Mouse (Mus musculus): ENCODE measurements around the gene Zbtb20. TPM values are rescaled to one million over a fixed set of nuclear protein-coding genes. Genes with fewer than 3 reads are reported as not detected.

Zbtb20 gene
- polyA plus RNA-seq, 2 experiments from 2014 or later: 41.3 to 43.4 TPM

DNA sequence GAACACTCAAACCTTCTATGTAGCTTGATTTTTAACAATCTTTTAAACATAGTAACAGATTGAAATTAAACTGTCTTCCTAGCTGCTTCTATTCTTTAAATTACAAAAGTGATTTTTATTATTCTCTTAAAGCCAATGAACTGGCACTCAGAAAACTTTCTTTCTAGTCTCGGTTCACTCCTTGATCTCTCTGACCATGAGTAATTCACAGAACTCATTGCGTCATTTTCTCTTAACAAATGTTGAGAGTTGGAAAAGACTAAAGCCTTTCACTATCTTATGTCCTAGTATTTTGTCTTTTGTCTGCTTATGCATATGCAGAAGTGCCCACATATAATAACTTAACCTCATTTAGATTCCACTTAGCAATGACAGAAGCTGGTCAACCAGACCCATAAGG is 525.3 kb downstream of the Zbtb20 start:
- ATAC-seq: no peak

DNA sequence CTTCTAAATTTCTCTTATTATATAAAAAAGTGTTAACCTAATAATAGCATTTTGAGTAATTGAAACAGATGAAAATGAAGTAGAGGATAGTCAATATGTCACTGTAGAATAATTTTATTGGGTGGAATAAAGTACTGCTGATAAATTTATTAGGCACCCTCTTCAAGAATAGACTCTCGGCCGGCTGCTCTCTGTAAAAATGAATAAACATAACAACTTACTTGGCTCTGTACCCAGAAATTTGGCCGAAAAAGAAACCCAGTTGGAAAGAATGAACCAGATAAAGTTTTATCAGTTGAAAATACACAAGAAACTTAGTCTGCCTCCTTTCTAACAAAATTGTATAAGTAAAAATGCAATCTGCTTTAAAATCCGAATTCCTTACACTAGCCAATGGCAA is 527.2 kb downstream of the Zbtb20 start:
- ATAC-seq: no peak

DNA sequence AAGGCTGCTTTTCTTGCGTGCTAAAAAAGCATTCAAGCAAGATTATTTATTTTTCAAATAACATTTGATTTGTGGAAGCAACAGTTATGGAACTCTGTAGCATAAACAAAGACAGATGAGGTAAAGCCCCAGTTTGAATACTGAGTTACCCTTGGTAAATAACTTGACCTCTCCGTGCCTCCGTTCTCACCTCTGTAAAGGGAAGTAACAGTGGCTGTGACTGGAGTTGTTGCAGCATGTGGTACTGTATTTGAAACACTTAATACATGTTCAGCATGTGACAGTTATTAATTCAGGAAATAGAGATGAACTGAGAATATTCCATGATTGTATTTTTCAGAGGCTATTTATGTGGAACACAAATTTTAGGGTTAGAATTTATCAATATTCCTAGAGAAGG is 529.4 kb downstream of the Zbtb20 start:
- no peak for ATAC-seq

DNA sequence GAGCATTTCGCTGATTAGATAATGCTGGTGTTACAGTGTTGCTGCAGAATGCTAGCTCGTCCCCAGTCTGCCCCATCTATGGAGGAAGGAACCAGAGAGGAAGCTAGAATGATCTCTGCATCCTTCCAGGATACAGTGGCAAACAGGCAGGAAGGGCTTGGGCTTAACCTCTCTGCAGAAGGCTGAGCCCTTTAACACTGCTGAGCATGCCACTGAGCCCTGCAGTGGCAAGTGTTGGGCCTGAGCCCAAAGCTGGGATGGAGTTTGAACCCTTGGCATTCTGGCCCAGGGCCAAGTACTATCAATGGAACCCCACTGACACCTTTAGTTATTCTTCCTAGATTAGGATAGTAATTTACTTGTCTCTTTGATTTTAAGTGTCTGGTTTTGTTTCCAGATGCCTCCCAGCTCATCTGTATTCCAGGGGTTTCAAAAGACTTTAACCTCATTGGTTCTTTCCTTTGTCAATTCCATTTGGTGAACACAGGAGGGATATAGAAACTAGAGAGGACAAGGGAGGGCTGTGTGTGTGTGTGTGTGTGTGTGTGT is 532.0 kb downstream of the Zbtb20 start:
- ATAC-seq: no peak

DNA sequence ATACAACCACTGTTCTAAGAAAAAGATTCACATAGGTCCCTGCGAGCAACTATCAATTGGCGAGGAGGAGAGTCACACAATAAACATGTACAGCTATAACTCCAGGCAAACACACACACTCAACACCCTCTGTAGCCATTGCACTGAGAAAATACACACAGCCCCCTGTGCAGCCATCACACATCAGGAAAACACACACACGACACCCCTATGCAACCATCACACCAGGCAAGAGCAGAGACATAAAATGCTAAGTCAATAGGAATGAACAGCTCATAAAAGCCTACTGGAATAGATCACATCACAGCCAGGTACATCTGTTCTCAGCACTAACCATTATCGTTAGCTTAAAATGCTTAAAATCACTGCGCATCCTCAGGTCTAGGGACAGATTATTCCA is 532.9 kb downstream of the Zbtb20 start:
- no peak for ATAC-seq

DNA sequence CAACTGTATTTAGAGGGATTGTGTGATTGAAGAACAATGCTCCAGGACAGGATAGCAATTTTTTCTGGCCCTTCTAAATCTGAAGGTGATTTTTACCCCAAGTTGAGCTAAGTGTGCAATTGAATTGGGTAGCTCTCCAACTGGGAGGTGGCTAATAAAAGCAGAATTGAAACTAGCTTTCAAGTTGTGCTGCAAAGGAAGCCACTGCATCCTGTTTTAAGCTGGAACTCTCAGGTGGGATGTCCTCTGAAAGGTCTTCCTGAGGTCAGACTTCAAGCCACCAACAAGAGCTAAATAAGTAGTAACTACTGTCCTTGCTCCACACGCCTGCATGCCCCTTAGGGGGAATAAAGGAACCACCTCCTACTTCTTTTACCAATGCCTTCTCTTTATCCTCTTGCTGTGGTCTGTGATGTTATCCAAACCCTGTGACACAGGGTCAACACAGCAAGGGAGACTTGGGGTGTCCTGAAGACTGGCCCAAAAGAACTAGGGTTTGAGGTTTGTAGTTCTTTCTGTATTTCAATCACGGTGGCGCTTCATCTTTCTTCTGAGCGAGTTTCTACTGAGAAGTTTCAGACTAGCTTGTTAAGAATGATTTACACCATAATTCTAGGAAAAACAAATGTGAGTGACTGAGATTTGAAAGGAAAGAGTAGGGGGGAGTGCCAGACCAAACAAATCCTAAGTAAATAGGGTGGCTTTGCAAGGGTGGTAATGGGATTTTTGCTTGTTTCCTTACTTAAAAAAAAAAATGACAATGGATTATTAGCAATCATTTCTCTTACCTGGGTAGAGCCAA is 533.6 kb downstream of the Zbtb20 start:
- no peak for ATAC-seq

DNA sequence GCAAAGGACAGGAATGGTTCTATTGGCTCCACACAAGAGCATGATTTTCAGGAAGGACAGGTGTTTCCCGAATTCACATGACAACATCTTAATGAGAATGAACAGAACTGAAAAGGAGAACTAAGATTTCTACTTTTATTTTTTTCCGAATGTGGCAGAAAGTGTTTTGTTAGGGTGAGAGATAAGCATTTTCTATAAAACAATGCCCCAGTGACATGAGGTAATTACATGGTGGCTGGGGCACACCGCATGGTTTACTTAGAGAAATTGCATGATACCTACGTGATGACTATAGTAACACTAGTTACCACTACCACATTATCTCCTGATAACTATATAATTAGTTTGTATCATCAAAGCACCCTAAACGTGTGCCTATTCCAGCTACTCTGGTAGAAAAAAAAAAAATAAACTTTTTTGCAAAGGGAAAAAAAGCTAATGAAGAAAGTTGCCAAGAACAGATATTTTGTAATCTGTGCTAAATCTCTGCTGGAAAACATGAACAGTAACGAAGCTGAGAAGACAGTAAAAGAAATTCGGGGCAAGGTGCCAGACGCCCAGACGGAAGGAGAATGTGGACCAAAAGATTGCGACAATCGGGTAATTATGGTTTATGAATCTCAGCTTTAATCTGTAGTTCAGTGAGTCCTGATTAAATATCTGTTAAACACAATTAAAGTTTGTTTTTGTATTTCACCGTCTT is 534.4 kb downstream of the Zbtb20 start:
- ATAC-seq: no peak

DNA sequence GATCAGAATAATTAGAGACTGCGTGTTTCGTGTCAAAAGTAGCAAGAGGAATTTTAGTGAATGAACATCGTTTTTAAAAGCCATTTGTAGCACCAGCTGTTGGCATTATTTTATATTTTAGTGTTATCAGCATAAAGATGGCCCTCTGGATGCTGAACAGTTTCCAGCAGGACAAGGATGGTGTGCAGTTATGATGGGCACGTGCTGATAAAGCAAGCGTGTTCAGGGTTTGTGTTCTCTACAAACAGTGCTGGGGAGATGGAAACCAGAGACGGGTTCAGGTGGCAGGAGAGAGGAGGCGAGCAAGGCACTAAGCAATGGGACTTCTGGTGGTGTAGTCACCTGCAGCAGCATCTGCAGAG is 534.9 kb downstream of the Zbtb20 start:
- ATAC-seq: no peak

DNA sequence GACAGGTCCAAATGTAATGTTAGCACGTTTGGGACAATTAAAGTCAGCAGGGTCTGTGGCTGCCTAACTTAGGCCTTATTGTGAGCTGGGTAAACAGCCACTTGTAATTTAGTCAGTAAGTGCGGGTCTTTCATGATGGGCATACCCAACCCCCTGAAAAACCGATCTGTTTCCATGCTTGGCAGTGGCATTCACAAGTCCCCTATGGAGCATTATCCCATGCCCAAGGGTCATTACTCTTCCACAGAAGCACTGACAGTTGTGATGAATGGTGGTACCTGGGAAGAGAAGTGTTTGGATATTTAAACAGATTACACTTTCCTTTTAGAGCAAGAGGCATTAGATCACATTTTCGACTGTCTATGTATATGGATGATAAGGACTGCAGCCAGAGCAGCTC is 540.2 kb downstream of the Zbtb20 start:
- no peak for ATAC-seq

DNA sequence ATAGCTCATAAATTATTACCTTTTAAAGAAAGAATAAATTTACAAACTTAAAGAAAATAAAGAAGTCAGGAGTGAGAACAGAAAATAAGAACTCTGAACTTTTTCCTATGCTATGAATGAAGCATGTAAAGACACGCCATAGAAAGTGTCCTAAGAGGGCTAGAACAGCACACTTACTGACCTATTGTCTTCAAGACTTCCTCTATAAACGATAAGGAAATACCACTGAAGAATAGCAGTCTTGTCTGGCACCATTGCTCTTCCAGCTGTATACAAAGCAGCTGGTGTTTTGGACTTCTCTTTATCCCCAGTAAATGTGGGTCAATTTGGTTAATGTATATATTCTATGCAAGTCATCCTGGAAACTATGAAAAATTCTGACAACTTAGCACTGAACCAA is 544.2 kb downstream of the Zbtb20 start:
- ATAC-seq: no peak

DNA sequence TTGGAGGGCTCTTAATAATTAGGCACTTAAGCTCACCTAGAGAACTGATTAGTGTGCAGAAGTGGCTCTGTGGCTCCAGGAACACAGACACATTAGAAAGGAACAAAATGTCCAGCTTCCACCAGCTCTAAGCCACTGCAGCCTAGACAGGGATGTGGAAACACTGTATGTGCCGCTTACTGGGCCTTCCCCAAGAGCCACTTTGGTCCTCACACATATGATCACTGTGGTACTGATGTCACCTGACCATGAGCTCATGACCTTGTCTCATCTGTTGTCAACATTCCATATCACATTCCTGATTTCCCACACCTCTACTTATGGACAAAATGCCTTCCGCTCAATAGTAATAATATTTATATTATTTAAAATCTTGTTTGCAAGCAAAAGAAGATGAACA is 553.3 kb downstream of the Zbtb20 start:
- ATAC-seq: no peak

DNA sequence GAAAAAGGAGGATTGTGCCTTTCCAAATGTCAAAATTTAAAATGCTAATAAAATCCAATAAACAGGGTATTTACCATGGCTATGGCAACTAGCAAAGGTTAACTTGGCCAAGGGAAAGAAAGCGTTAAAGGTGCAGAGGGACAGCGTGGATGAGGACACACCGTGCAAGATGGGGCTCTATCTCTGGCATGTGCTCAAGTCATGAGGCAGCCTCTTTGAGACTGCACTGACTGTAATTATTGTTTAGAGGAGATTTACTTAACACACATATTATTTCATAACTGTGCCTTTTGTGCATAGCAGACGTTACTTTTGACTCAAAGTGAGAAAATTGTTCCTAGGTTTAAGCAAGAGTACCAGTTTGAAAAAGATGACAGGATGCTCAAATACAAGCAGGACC is 554.3 kb downstream of the Zbtb20 start:
- ATAC-seq: no peak

DNA sequence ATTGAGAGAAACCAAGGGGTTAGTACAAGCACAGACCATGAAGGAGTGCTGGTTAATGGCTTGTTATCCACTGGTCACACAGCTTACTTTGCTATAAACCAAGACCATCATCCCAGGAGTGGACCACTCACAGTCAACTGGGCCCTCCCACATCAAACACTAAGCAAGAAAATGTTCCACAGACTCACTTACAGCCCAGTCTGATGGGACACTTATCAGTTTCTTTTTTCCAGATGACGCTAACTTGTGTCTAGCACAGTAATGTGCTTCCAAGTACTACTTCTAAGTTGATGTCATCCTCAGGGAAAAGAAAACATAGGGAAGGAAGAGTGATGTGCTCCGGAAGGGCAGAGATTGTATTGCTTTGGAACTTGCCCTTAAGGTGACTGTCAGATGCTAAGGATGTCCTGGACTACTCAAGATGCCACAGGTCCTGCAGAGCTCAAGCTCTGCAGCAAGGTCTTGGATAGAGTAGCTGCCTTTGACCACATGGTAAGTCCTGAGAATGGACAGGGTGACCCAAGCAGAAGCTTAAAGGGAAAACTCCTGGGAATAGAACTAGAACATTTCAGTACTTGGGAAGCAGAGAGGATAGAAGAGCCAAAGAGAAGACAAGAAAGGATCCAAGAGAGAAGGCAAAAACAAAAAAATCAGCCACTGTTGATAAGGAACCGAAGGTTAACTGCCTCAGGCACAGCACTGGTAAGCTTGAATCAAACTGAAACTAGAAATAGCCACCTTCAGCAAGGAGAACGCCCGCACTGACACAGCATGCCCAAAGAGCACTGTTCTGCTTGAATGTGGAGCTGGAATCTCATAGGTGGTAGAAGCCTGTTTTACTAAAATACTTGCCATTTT is 556.1 kb downstream of the Zbtb20 start:
- ATAC-seq: no peak

DNA sequence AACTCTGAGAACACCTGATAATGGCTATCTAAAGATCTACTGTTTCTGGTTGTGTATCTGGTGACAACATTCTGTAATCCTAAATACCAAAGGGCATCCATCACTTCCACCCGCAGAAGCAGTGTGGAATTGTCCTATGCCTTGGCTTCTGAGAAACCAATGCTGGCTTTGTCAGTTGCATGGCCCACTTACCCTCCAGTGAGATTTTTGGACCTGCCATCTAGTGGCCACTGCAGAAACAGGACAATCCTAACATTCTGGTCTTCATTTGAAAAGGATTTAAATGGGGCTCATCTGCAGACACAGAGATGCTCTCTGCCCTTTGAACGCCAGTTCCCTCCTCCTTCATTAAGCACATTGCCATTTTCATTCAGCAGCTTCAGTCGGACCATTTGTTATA is 559.3 kb downstream of the Zbtb20 start:
- ATAC-seq: no peak

DNA sequence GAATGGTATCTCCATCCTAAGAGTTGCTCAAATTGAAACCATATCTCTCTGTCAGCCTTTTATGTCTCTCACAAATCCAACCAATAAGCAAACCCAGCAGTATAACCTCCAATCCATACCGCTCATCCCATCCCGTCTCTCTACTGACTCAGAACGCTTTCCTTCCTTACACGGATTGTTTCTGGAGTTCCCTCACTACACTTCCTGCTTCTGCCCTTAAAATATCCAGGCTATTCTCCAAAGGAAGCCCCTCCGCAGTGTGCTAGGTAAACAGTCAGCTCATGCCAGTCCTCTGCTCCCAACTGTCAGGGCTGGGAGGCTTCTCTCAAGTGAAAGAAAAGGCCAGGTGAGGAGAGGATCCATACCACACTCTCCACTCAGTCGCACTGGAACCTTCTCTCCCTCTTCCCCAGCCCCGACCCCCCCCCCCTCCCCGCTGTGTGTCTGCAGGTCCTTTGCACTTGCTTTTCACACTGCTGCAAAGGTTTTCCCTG is 563.2 kb downstream of the Zbtb20 start:
- no peak for ATAC-seq

DNA sequence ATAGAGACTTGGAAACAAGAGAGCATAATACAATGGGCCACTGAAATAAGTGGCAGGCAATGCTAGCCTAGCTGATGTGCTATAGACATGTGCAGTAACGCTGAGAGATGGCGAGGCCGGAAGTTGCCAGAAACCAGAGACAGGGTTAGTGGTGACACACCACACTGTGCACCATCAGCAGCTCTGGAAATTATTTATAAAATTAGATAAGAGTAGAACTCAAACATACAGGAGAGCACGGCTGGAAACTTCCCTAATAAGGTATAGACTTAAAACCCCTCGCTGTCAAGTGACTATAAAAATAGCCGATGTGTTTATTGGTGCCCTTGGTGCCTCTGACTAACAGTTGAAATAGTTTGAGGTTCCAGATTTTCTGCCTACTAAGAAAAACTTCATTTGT is 565.7 kb downstream of the Zbtb20 start:
- no peak for ATAC-seq

DNA sequence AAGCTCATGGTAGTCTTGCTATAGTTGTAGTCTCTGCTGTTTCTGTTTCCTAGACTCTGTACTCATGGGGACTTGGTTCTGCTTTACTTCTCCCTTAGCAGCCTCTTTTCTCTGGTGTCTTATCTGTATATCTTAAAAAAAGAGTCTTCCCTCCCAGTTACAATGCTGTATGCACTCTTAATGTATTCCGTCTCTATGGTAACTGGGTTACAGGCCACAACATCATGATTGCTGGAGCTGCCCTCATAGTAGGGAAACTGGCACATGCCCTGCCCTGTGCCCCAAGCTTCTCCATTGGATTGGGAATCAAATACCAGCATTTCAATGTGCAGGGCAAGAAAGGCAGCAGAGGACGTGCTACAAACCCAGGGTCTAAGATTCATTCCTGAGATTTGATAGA is 567.4 kb downstream of the Zbtb20 start:
- no peak for ATAC-seq

DNA sequence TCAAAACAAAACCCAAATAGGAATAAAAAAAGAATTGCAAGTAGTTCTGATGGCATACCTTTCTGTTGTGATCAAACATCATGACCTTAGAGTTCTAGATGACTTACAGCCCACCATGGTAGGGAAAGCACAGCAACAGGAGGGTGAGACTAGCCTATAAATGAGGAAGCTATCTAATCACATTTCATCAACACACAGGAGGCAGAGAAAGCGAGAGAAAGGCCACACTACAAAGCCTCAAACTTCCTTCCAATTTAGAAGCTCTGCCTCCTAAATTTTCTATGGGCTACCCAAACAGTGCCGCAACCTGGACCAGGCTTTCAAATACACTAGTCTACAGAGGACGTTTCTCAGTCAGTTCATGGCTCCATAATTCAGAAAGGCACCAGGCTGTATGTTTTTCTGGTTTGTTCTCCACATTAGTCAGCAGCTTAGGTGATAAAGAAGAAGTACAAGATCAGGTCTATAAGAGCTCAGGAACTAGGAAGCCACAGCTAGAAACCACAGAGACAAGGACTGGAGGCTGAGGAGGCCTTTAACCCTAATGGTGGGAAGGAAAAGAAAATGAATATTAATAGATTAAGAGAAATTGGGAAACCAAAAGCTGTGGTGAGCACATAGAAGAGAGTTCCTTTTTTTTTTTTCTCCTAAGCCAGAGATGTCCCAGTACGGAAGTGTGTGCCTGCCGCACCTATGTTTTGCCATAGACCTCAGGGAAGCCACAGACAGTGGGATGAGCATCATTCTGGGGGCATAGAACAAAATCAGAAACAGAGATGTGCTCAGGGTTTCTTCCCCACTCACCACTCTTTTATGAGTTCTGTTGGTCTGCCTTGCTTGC is 572.7 kb downstream of the Zbtb20 start:
- ATAC-seq: no peak

DNA sequence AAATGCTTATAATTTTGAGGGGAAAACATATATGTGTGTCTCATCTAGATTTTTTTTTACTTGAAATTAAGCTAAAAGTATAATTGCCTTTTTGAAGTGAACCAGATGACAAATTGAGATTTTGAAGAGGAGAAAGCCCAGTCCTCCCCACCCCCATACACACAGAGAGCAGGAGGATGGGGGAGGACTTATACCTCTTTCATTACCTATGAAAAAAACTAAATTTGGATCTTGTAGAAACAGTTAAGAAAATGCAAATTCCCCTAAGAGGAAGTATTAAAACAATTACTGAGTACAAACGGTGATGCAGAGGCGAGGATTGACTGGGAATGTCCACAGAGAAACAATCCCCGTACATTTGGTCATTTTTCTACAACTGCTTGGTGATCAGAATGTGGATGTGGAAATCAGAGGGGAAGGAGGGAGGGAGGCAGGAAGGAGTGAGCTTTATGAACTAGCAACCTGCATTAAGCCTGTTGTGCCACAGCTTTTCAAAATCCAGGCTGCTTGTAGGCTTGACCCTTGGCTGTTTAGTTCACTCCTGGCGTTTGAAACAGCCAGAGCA is 578.8 kb downstream of the Zbtb20 start:
- no peak for ATAC-seq

DNA sequence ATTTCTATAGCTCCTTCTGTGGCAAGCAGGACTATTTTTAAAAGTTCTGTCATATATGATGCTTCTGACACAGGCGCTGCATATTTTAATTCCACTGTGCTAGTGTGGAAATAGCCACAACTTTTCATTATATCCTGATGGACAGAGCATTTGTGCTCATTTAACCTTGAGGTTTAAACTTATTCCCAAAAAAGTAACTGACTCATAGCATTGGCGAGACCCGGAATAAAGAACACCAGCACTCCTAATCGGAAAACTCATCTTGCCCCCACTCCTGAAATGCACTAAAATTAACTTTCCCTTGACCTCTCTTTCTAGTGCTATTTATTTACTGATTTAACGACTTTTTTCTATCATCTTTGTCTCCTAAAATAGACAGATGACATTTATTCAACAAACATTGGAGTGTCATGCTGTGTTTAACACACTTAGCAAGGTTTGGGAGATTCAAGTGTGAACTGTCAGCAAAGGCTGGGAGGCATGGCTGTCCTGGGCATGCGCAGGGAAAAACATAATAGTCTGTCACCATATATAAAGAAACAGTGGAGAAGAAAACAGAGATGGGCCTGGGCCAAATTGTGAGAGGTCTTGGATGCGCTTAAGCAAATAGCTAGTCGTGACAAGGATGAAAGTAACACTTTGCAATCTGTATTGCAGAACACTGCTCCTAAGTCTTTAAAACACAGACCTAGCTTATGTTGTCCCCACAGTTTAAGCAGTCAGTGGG is 580.9 kb downstream of the Zbtb20 start:
- ATAC-seq: no peak

DNA sequence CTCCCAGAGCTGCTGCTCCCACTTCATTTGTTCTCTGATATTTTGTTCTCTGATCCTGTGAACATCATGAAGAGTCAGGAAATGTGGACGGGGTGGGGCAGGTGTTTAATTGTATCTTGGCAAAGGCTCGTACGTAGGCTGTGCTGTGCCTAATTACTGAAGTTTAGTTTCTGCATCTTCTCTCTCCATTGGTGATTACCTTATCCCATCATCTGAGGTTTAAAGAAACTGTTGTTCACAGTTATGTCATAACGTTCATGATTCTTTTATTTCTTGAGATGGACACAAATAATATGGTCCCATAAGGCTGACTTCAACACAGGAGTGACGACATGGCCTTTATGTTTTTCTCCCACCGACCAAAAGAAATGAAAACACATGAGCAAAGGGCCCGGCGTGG is 582.1 kb downstream of the Zbtb20 start:
- ATAC-seq: no peak

Measured in activated CD4-positive, CD25-positive, alpha-beta regulatory T cell, adult 4 months (primary cell).